Mouse (Mus musculus): Measurements from ENCODE around the gene Arl4d. TPM values are rescaled to one million over a fixed set of nuclear protein-coding genes. Genes with fewer than 3 reads are reported as not detected.
"Not testable (repeated sequence)": the region's sequence is repeated elsewhere in the genome, so short reads cannot be mapped to it uniquely, and the experiment has no call there.

Gene Arl4d
- 14.1 and 14.2 TPM in 2 replicates for polyA plus RNA-seq (2014; fragmentation: Nextera tagmentation; extraction: Ambion mirVana)

DNA sequence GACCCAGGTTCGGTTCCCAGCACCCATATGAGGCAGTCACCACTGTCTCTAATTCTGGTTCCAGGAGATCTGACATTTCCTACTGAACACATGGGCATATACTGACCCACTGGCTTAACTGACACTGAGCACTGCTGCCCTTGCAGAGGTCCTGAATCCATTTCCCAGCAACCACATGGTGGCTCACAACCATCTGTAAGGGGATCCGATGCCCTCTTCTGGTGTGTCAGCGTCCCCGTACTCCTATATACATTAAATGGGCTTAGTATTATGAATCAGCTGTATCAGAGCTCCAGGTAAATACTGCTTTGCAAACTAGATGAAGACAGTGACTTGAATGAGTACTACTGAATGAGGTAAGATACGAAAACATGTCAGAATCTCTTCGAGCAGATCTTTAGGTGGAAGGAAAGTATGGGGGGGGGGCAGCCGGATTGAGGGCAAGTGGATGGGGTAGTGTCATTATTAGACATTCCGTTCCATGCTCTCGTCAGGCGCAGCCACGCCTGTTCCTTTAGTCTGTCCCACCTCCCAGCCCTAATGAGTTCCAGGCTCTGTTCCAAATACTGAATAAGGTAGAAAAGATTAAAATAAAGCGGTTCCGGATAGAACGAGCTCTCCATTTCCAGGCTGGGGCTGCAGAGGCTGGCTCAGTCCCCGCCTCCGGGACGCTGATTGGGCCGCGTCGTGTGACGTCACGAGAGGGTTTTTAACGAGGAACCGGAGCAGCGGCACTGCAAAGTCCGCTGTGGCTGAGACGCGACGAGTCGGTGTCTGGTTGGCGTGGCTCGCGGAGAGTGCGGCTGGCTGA lies at the start of gene Arl4d:
Gene Arl4d, plus strand, starts transcription at position 717 of the 811 bp plus-strand sequence.
- Histone ChIP-seq H3K4me2 (replicated peaks; ENCODE audit: low read depth, low read length) (peak within 1 kb of the TSS; percentile 89), H3K36me3 (ENCODE audit: control insufficient read depth, insufficient read depth, low read length) (no peaks in the 10 kb centered on the region), H3K4me1 (replicated peaks; ENCODE audit: control insufficient read depth, insufficient read depth, low read length) (0 out of 2 replicates have a peak, but pooled peaks cover 2% of the 10 kb centered on the region), H3K9me3 (ENCODE audit: control insufficient read depth, low read length) (no peaks in the 10 kb centered on the region), H3K4me3 (ENCODE audit: low read depth, low read length) (peak within 1 kb of the TSS; percentile 54), H3K9ac (ENCODE audit: low read depth, low read length) (peak within 1 kb of the TSS; percentile 51), H3K27ac (ENCODE audit: low read depth, low read length) (peak within 1 kb of the TSS; percentile 37), H3K27me3 (ENCODE audit: control insufficient read depth, insufficient read depth, low read length) (peaks cover 4% of the 10 kb centered on the region; the same call in 1 of the 2 replicates)
- ATAC-seq (ENCODE audit: low FRiP score) = peak; percentile 94
- 9% methylated on average over 34 of the region's 34 CpGs for WGBS
- DNase-seq (ENCODE audit: low spot score) = peak; percentile 94

DNA sequence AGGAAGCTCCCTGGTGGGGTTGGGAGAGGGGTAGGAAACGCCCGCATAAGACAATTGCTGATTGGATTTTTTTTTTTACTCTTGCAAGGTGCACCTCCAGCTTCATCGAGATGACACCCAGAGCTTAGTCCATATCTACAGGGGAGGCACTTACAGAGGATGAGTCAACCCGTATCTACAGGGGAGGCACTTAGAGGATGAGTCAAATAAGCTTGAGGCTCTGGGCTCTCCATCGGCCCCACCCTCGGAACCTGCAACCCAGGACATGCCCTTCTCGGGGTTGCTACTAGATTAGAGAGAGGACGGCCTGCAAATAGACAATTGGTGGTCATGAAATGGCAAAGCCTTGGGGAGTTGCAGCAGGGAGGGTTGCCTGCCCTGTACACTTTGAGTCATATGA lies 49.2 kb upstream of the Arl4d start:
- Histone ChIP-seq H3K36me3 (ENCODE audit: control insufficient read depth, insufficient read depth, low read length) (no peaks in the 10 kb centered on the region), H3K4me2 (replicated peaks; ENCODE audit: low read depth, low read length) (no peak overlapping the region), H3K27me3 (ENCODE audit: control insufficient read depth, insufficient read depth, low read length) (no peaks in the 10 kb centered on the region), H3K9ac (ENCODE audit: low read depth, low read length) (no peak overlapping the region), H3K27ac (ENCODE audit: low read depth, low read length) (no peak overlapping the region), H3K9me3 (ENCODE audit: control insufficient read depth, low read length) (no peaks in the 10 kb centered on the region), H3K4me3 (ENCODE audit: low read depth, low read length) (no peak overlapping the region), H3K4me1 (replicated peaks; ENCODE audit: control insufficient read depth, insufficient read depth, low read length) (0 out of 2 replicates have a peak, but pooled peaks cover 9% of the 10 kb centered on the region)
- ATAC-seq (ENCODE audit: low FRiP score) = no peak
- no peak for DNase-seq (ENCODE audit: low spot score)
- 95% methylated on average over 8 of the region's 8 CpGs for WGBS

DNA sequence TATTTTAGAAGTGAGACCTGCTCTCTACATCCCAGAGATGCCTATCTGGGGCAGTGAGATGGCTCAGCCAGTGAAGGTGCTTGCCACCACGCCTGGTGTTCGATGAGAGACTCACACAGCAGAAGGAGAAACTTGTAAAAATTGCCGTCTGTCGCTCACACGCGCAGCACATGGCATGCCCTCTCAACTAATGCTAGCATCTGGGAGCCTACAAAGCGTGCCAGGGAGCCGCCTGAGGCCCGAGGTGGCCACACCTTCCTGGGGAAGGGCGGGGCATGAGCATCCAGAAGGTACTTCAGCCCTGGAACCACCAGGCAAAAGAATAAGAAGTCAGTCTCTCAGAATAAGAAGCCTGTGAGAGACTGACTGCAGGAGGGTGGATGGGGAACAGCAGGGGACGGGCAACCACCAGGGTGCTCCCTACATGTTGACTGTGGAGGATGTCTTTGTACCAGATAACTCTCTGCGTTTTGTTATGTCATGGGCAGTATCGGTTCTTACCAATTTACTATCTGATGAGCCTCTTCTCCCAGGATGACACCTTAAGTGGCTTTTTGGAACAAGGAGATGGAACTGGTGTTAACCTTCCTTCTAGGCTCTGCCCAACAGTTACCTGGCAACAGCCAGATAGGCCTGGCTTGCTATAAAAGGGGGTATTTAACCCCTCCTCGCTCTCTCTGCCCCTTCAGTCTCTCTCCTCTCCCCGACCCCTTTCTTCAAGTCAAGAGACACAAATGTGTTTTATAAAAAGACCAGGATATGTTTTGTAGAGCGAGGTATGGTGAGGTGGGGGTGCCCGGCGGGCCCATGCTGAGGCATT lies 48.2 kb upstream of the Arl4d start:
- H3K4me2 ChIP-seq (replicated peaks; ENCODE audit: low read depth, low read length) = peak overlapping the region; percentile 14
- H3K9me3 ChIP-seq (ENCODE audit: control insufficient read depth, low read length) = no peaks in the 10 kb centered on the region
- 0 out of 2 replicates have a peak, but pooled peaks cover 9% of the 10 kb centered on the region for H3K4me1 ChIP-seq (replicated peaks; ENCODE audit: control insufficient read depth, insufficient read depth, low read length)
- H3K9ac ChIP-seq (ENCODE audit: low read depth, low read length) = peak overlapping the region; percentile 31; the same call in 1 of the 2 replicates
- no peaks in the 10 kb centered on the region for H3K27me3 ChIP-seq (ENCODE audit: control insufficient read depth, insufficient read depth, low read length)
- DNase-seq (ENCODE audit: low spot score) (peak; percentile 19), ATAC-seq (ENCODE audit: low FRiP score) (no peak; the same call in 1 of the 2 replicates)
- no peak overlapping the region for H3K4me3 ChIP-seq (ENCODE audit: low read depth, low read length)
- H3K27ac ChIP-seq (ENCODE audit: low read depth, low read length) = no peak overlapping the region
- H3K36me3 ChIP-seq (ENCODE audit: control insufficient read depth, insufficient read depth, low read length) = no peaks in the 10 kb centered on the region
- WGBS = 21% methylated on average over 18 of the region's 18 CpGs

DNA sequence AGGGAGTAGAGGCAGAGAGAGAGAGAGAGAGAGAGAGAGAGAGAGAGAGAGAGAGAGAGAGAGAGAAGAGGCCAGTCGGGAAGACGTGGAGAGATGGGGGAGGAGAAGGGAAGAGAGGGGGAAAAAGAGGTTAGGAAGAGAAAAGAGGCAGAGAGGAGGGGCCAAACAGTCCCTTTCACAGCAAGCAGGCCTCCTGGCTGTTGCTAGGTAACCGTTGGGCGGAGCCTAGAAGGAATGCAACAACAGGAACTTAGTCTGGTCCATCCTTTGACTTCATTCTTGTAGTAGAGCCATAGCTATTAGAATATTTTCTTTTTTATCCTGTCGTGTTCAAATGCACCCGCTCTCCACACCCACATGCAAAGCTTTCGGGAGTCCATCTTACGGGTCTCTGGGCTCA lies 47.5 kb upstream of the Arl4d start:
- Histone ChIP-seq H3K4me2 (replicated peaks; ENCODE audit: low read depth, low read length) (peak overlapping the region; percentile 17), H3K4me3 (ENCODE audit: low read depth, low read length) (no peak overlapping the region), H3K9me3 (ENCODE audit: control insufficient read depth, low read length) (no peaks in the 10 kb centered on the region), H3K27ac (ENCODE audit: low read depth, low read length) (0 out of 2 replicates have a peak overlapping the region, but pooled peaks have one; percentile 42), H3K9ac (ENCODE audit: low read depth, low read length) (no peak overlapping the region; the same call in 1 of the 2 replicates), H3K4me1 (replicated peaks; ENCODE audit: control insufficient read depth, insufficient read depth, low read length) (0 out of 2 replicates have a peak, but pooled peaks cover 9% of the 10 kb centered on the region), H3K27me3 (ENCODE audit: control insufficient read depth, insufficient read depth, low read length) (no peaks in the 10 kb centered on the region), H3K36me3 (ENCODE audit: control insufficient read depth, insufficient read depth, low read length) (no peaks in the 10 kb centered on the region)
- ATAC-seq (ENCODE audit: low FRiP score) (peak; percentile 68), DNase-seq (ENCODE audit: low spot score) (peak; percentile 86)
- 3% methylated on average over 8 of the region's 8 CpGs for WGBS

DNA sequence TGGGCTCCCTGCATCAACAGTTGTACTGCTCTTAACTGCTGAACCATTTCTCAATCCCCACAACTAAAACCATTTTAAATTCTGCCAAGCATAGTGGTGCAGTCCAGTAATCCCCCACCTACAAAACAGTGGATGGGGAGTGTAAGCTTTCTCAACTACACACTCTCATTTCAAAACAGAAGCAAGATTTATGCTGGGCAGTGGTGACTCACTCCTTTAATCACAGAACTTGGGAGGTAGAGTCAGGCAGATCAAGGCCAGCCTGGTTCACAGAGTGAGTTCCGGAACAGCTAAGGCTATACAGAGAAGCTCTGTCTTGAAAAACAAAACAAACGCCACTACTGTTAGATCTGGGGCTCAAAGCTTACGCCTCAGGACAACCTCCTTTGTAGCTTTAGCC lies 46.7 kb upstream of the Arl4d start:
- Histone ChIP-seq H3K9ac (ENCODE audit: low read depth, low read length) (no peak overlapping the region), H3K27ac (ENCODE audit: low read depth, low read length) (peak overlapping the region; percentile 42; the same call in 1 of the 2 replicates), H3K36me3 (ENCODE audit: control insufficient read depth, insufficient read depth, low read length) (no peaks in the 10 kb centered on the region), H3K4me1 (replicated peaks; ENCODE audit: control insufficient read depth, insufficient read depth, low read length) (0 out of 2 replicates have a peak, but pooled peaks cover 9% of the 10 kb centered on the region), H3K9me3 (ENCODE audit: control insufficient read depth, low read length) (no peaks in the 10 kb centered on the region), H3K4me2 (replicated peaks; ENCODE audit: low read depth, low read length) (no peak overlapping the region), H3K4me3 (ENCODE audit: low read depth, low read length) (no peak overlapping the region), H3K27me3 (ENCODE audit: control insufficient read depth, insufficient read depth, low read length) (no peaks in the 10 kb centered on the region)
- no peak for DNase-seq (ENCODE audit: low spot score)
- ATAC-seq (ENCODE audit: low FRiP score) = no peak
- WGBS = 78% methylated on average over 3 of the region's 3 CpGs

DNA sequence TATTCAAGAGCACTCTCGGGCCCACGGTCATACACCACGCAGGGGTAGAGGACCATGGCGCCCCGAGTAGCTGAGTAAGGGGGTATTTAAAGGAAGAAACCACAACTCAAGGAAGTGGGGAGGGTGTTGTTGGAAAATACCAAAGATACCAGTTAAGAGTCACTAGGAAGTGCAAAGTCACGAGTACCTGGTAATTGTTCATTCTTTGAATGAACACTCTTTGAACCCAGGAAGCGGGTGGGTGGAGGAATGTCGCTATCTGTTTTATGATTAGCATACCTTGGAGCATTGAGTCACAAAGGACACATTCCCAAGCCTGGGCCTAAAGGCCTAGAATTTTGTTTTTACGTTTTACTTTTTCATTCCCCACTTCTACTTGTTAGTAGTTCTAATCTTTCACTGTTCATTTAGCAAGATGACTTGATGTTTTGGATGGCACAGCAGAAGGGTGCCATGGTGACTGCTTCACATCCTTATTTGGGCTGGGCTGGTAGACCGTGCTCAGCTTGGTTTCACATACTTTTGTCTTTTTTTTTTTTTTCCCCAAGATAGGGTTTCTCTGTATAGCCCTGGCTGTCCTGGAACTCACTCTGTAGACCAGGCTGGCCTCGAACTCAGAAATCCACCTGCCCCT lies 45.2 kb upstream of the Arl4d start:
- H3K27me3 ChIP-seq (ENCODE audit: control insufficient read depth, insufficient read depth, low read length); H3K27ac ChIP-seq (ENCODE audit: low read depth, low read length); H3K4me3 ChIP-seq (ENCODE audit: low read depth, low read length); H3K36me3 ChIP-seq (ENCODE audit: control insufficient read depth, insufficient read depth, low read length); DNase-seq (ENCODE audit: low spot score); H3K4me1 ChIP-seq (replicated peaks; ENCODE audit: control insufficient read depth, insufficient read depth, low read length); H3K9me3 ChIP-seq (ENCODE audit: control insufficient read depth, low read length); ATAC-seq (ENCODE audit: low FRiP score); H3K9ac ChIP-seq (ENCODE audit: low read depth, low read length); H3K4me2 ChIP-seq (replicated peaks; ENCODE audit: low read depth, low read length): not testable (repeated sequence)
- WGBS = 87% methylated on average over 11 of the region's 11 CpGs

DNA sequence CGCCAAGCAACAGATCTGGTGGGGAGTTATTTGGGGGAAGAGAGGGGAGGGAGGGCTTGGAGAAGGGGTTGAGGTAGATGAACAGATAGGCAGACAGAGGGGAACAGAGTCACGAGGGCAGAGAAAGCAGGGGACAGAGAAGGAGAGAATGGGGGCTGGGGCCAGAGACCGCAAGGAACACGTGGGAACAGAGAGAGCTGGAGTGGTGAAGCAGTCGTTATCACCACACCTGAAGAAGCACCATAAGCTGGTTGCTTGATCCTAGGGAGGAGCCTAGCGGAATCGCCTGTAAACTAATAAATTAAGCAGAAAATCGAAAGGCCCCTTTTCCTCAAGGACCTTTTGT lies 38.7 kb upstream of the Arl4d start:
- Histone ChIP-seq H3K27ac (ENCODE audit: low read depth, low read length) (peak overlapping the region; percentile 91), H3K27me3 (ENCODE audit: control insufficient read depth, insufficient read depth, low read length) (no peaks in the 10 kb centered on the region), H3K36me3 (ENCODE audit: control insufficient read depth, insufficient read depth, low read length) (no peaks in the 10 kb centered on the region), H3K4me2 (replicated peaks; ENCODE audit: low read depth, low read length) (peak overlapping the region; percentile 56), H3K4me3 (ENCODE audit: low read depth, low read length) (peak overlapping the region; percentile 30), H3K9ac (ENCODE audit: low read depth, low read length) (peak overlapping the region; percentile 60), H3K4me1 (replicated peaks; ENCODE audit: control insufficient read depth, insufficient read depth, low read length) (no peaks in the 10 kb centered on the region), H3K9me3 (ENCODE audit: control insufficient read depth, low read length) (no peaks in the 10 kb centered on the region)
- 6% methylated on average over 8 of the region's 8 CpGs for WGBS
- DNase-seq (ENCODE audit: low spot score) (no peak), ATAC-seq (ENCODE audit: low FRiP score) (peak; percentile 39)
